Mouse (Mus musculus): ENCODE measurements around the gene Pik3ap1.
"Not testable (repeated sequence)": the region's sequence is repeated elsewhere in the genome, so short reads cannot be mapped to it uniquely, and the experiment has no call there.

Gene Pik3ap1

DNA sequence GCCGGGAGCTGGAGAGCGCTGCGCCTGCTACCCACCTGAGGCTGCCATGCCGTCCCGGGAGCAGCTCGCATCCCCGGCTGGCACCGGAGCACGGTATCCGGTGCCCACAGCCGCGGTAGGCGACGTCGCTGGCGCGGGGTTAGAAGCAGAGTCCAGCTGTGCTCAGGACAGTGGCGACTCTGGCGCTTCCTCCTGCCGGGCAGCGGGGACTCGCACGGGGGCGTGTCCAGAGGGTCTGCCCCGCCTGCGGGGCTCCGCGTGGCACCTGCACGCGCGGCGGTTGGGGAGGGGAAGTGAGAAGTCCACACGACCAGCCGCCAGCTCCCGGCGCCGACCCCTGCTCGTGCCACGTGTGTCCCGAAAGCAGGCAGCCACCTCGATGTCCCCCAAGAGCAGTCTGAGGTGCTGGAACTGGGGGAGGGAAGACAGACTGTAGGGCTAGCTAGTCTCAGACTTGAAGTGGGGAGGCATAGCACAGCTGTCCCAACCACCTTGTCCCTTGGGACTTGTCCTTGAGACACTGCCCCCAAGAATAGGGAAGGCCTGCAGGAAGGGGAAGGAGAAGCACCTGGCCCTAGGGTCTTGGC is at the start of gene Pik3ap1:
Pik3ap1 (minus strand) TSS at position 181 of the 587 bp plus-strand sequence.
- ChIA-PET CTCF (interaction anchor here (0.6 to 3.4 kb wide), 22 partner anchors 9 to 422 kb away, joined by 3 to 11 read pairs (median 3); no protein-coding TSS in a partner anchor), POLR2A (interaction anchor here in 3 of 4 experiments (0.6 to 2.3 kb wide), 4 partner anchors 57 to 145 kb away, joined by 3 to 7 read pairs (median 4); no protein-coding TSS in a partner anchor)

DNA sequence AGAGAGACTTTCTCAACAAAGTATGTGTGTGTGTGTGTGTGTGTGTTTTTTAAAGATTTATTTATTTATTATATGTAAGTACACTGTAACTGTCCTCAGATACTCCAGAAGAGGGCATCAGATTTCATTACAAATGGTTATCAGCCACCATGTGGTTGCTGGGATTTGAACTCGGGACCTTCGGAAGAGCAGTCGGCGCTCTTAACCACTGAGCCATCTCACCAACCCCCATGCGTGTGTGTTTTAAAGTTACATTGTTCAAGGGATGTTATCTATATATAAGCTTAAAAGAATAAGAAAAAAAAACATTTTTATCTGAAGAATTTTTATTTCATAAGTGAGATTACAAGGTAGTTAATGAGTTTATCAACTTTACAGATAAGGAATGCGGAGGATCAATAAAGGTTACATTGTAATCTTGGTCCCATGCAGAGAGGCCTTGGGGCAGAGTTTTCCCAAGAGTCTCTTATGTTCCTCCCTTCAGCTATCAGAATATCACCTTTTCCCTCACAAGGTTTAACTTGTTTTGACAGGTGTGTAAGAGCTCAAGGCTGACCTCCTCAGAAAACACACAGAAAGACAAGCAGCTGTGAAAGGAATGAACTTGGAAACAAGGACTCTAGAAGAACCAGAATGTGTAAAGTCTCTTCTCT is 46.7 kb upstream of the Pik3ap1 start:
- POLR2A ChIA-PET, CTCF ChIA-PET: not testable (repeated sequence)

DNA sequence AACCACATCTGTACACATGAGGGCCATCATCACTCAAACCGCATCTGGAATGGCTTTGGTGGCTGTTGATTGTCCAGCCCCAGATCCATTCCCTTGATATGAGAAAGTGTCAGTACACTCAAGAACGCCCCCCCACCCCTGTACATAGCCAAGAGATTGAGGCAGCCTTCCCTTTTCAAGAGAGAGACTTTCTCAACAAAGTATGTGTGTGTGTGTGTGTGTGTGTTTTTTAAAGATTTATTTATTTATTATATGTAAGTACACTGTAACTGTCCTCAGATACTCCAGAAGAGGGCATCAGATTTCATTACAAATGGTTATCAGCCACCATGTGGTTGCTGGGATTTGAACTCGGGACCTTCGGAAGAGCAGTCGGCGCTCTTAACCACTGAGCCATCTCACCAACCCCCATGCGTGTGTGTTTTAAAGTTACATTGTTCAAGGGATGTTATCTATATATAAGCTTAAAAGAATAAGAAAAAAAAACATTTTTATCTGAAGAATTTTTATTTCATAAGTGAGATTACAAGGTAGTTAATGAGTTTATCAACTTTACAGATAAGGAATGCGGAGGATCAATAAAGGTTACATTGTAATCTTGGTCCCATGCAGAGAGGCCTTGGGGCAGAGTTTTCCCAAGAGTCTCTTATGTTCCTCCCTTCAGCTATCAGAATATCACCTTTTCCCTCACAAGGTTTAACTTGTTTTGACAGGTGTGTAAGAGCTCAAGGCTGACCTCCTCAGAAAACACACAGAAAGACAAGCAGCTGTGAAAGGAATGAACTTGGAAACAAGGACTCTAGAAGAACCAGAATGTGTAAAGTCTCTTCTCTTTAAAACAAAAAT is 41.2 kb upstream of the Pik3ap1 start:
- POLR2A ChIA-PET, CTCF ChIA-PET: not testable (repeated sequence)

DNA sequence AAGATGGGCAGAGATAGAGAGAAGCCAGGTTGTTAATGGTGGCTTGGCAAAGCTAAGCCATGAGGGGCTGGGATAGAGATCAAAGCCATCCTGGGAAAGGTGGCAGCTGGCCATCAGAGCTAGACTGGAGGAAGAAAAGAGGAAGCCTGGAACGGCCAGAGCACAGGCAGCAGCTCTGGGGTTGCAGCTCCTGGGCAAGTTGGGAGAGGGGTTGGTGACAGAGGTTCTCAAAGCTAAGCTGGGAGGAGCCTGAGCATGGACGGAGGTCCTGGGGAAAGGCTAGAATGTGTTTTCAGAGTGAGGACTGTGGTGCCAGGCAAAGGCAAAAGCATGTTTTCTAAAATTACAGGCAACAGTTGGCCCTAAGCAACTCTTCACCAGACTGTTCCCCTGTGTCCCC is 36.4 kb upstream of the Pik3ap1 start:
- ChIA-PET CTCF (interaction anchor here in 1 of 4 experiments (0.6 kb wide), 1 partner anchor 14 kb away, joined by 3 read pairs; no protein-coding TSS in a partner anchor), POLR2A (interaction anchor here in 1 of 4 experiments (0.6 kb wide), 1 partner anchor 56 kb away, joined by 5 read pairs; no protein-coding TSS in a partner anchor)

GRCm38 (mm10) chr19:41418786-41419185 is 33.9 kb upstream of the Pik3ap1 start:
- CTCF ChIA-PET = interaction anchor here in 1 of 4 experiments (0.9 kb wide), 1 partner anchor 24 kb away, joined by 3 read pairs; no protein-coding TSS in a partner anchor
- POLR2A ChIA-PET = no interaction called here

GRCm38 (mm10) chr19:41417995-41418394 is 33.1 kb upstream of the Pik3ap1 start:
- POLR2A ChIA-PET = interaction anchor here in 1 of 4 experiments (1.8 kb wide), 1 partner anchor 43 kb away, joined by 5 read pairs; no protein-coding TSS in a partner anchor

GRCm38 (mm10) chr19:41416201-41416600 is 31.3 kb upstream of the Pik3ap1 start:
- ChIA-PET CTCF (interaction anchor here in 1 of 4 experiments (1.0 kb wide), 1 partner anchor 99 kb away, joined by 3 read pairs; no protein-coding TSS in a partner anchor), POLR2A (interaction anchor here in 2 of 4 experiments (0.7 to 1.3 kb wide), 2 partner anchors 25 to 423 kb away, joined by 3 to 4 read pairs; no protein-coding TSS in a partner anchor)

More at GRCm38 (mm10) chr19:41417995-41418394, 33.1 kb upstream of the Pik3ap1 start:
- CTCF ChIA-PET = interaction anchor here in 1 of 4 experiments (0.9 kb wide), 1 partner anchor 24 kb away, joined by 3 read pairs; no protein-coding TSS in a partner anchor

GRCm38 (mm10) chr19:41402603-41403002 is 17.7 kb upstream of the Pik3ap1 start:
- POLR2A ChIA-PET = interaction anchor here in 1 of 4 experiments (0.7 kb wide), 1 partner anchor 156 kb away, joined by 5 read pairs; no protein-coding TSS in a partner anchor
- CTCF ChIA-PET = no interaction called here

GRCm38 (mm10) chr19:41390856-41391255 is 6.0 kb upstream of the Pik3ap1 start:
- ChIA-PET CTCF (no interaction called here), POLR2A (interaction anchor here in 1 of 4 experiments (0.6 kb wide), 1 partner anchor 11 kb away, joined by 5 read pairs; no protein-coding TSS in a partner anchor)

GRCm38 (mm10) chr19:41389351-41389750 is 4.4 kb upstream of the Pik3ap1 start:
- CTCF ChIA-PET = no interaction called here
- POLR2A ChIA-PET = no interaction called here

- POLR2A ChIA-PET = no interaction called here
- CTCF ChIA-PET = no interaction called here
Observed at GRCm38 (mm10) chr19:41388242-41388641, 3.3 kb upstream of the Pik3ap1 start.

DNA sequence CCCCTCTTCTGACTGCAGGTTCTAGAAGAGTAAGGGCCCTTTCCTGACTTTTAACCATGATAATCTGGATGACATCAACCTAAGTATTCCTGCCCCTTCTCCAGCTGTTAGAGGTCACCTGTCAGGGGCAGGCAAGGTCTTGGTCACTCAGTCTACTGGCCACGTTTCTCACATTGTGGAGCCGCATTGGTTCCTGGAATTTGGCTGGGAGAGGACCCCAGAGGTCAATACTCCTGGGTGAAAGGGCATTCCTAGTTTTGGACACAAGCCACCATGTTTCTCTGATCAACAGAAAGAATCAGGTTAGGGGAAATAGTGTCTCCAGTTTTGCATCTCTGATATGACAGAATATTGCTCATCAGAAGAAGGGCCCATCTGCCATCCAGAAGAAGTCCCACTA is 2.4 kb upstream of the Pik3ap1 start:
- ChIA-PET CTCF (no interaction called here), POLR2A (no interaction called here)

- POLR2A ChIA-PET = interaction anchor here (0.7 to 2.3 kb wide), 5 partner anchors 14 to 138 kb away, joined by 3 to 7 read pairs (median 3); no protein-coding TSS in a partner anchor
- CTCF ChIA-PET = interaction anchor here (0.6 to 3.4 kb wide), 24 partner anchors 9 to 419 kb away, joined by 3 to 11 read pairs (median 3); no protein-coding TSS in a partner anchor
Observed at GRCm38 (mm10) chr19:41384406-41384851, 473 bp downstream of the Pik3ap1 start.

DNA sequence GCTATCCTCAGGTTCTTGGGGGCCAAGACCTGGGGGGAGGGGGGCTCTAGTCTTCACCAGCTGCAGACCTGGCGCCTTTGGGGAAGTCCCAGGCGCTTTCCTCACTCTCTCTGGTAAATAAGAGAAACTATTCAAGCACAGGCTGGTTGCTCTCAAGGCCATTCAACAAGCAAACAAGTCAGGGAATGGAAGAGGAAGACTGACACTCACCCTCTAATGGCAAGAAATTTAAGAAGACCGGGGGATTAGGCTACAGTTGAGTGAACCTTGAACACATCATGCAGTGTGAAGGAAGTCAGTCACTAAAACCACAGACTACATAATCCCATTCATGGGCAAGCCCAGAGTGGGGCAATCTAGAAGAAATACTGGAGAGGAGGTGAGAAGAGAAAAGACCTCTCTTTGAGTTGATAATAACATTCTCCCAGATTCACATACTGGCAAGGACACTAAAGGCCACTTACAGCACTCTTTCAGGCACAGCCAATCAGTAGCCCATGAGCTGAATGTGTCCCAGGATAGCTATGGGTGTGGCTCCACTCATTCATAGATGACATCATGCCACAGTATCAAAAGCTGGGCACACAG is 2.4 kb downstream of the Pik3ap1 start:
- CTCF ChIA-PET = interaction anchor here in 1 of 4 experiments (0.5 to 3.4 kb wide), 3 partner anchors 13 to 177 kb away, joined by 3 to 11 read pairs (median 3); no protein-coding TSS in a partner anchor

GRCm38 (mm10) chr19:41381581-41382239 is 3.2 kb downstream of the Pik3ap1 start:
- ChIA-PET CTCF (interaction anchor here in 2 of 4 experiments (0.6 to 0.7 kb wide), 3 partner anchors 12 to 1417 kb away, joined by 3 to 6 read pairs (median 5); no protein-coding TSS in a partner anchor), POLR2A (interaction anchor here in 1 of 4 experiments (1.1 kb wide), 1 partner anchor 354 kb away, joined by 3 read pairs; no protein-coding TSS in a partner anchor)

More for the DNA sequence above, 2.4 kb downstream of the Pik3ap1 start:
- POLR2A ChIA-PET = interaction anchor here in 1 of 4 experiments (1.1 kb wide), 1 partner anchor 353 kb away, joined by 3 read pairs; no protein-coding TSS in a partner anchor

- POLR2A ChIA-PET = interaction anchor here in 3 of 4 experiments (0.6 to 0.7 kb wide), 3 partner anchors 12 to 685 kb away, joined by 4 to 5 read pairs (median 5); no protein-coding TSS in a partner anchor
- CTCF ChIA-PET = no interaction called here
Observed at GRCm38 (mm10) chr19:41379195-41379594, 5.7 kb downstream of the Pik3ap1 start.

- POLR2A ChIA-PET = interaction anchor here in 1 of 4 experiments (0.5 to 1.7 kb wide), 2 partner anchors 42 to 203 kb away, joined by 3 to 5 read pairs; no protein-coding TSS in a partner anchor
- CTCF ChIA-PET = interaction anchor here in 1 of 4 experiments (0.7 to 1.4 kb wide), 2 partner anchors 9 to 58 kb away, joined by 3 to 4 read pairs; partner anchors contain the start of gene Pik3ap1
Observed at GRCm38 (mm10) chr19:41375791-41376190, 9.1 kb downstream of the Pik3ap1 start.

Measured in embryonic stem cell, embryonic (primary cell).